Mouse (Mus musculus): ENCODE results near the gene Spock1. TPM values are rescaled to one million over a fixed set of nuclear protein-coding genes. Genes with fewer than 3 reads are reported as not detected.
A peak's percentile ranks its signal among the peaks of the same experiment; 100 is the strongest.

Gene Spock1
- polyA plus RNA-seq (2015; fragmentation: Nextera tagmentation; extraction: Ambion mirVana) = 45.1 and 50.4 TPM in 2 replicates

GRCm38 (mm10) chr13:57908266-57908582 lies at the start of gene Spock1:
Spock1 (minus strand) TSS chr13:57908332.
- Histone ChIP-seq H3K36me3 (no peaks in the 10 kb centered on the region), H3K4me3 (replicated peaks) (peak within 1 kb of the TSS; percentile 53), H3K9me3 (no peaks in the 10 kb centered on the region), H3K4me2 (replicated peaks) (peak within 1 kb of the TSS; percentile 66), H3K27me3 (peaks cover 30% of the 10 kb centered on the region), H3K9ac (replicated peaks) (peak within 1 kb of the TSS; percentile 68), H3K4me1 (replicated peaks) (peaks cover 14% of the 10 kb centered on the region), H3K27ac (no peak within 1 kb of the TSS; the same call in 1 of the 2 replicates)
- under 1% methylated on average over 32 of the region's 32 CpGs for WGBS
- peak; percentile 88 for ATAC-seq

GRCm38 (mm10) chr13:57950091-57950490 lies 42.0 kb upstream of the Spock1 start:
- 81% methylated on average over 12 of the region's 12 CpGs for WGBS
- Histone ChIP-seq H3K9me3 (no peaks in the 10 kb centered on the region), H3K27ac (no peak overlapping the region), H3K4me2 (replicated peaks) (no peak overlapping the region), H3K4me1 (replicated peaks) (peaks cover 2% of the 10 kb centered on the region), H3K36me3 (no peaks in the 10 kb centered on the region), H3K27me3 (no peaks in the 10 kb centered on the region), H3K4me3 (replicated peaks) (no peak overlapping the region), H3K9ac (replicated peaks) (no peak overlapping the region)
- ATAC-seq = no peak

DNA sequence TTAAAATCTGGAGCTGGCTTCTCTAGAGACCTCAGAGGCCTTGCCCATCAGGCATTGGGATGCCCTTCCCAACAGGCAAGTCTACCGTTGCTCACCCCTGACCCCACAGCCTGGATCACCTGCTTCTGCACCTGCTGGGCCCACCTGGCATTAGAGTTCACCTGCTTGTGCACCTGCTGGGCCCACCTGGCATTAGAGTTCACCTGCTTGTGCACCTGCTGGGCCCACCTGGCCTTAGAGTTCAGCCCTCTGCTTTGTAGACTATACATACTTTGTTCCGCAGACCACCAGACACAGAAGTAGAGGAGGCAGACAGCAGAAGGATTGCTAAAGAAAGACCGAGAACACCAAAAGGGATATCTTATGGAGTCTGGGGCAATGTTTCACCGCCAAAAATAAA lies 41.4 kb upstream of the Spock1 start:
- Histone ChIP-seq H3K27ac (no peak overlapping the region), H3K27me3 (no peaks in the 10 kb centered on the region), H3K9me3 (no peaks in the 10 kb centered on the region), H3K9ac (replicated peaks) (no peak overlapping the region), H3K4me2 (replicated peaks) (no peak overlapping the region), H3K4me3 (replicated peaks) (no peak overlapping the region), H3K36me3 (no peaks in the 10 kb centered on the region), H3K4me1 (replicated peaks) (peaks cover 4% of the 10 kb centered on the region)
- 92% methylated on average over 4 of the region's 4 CpGs for WGBS
- ATAC-seq = no peak

- Histone ChIP-seq H3K4me3 (replicated peaks) (no peak overlapping the region), H3K9ac (replicated peaks) (no peak overlapping the region), H3K4me1 (replicated peaks) (peaks cover 4% of the 10 kb centered on the region), H3K27me3 (no peaks in the 10 kb centered on the region), H3K36me3 (no peaks in the 10 kb centered on the region), H3K9me3 (no peaks in the 10 kb centered on the region), H3K27ac (no peak overlapping the region), H3K4me2 (replicated peaks) (no peak overlapping the region)
- WGBS = 69% methylated on average over 11 of the region's 11 CpGs
- ATAC-seq = no peak
These were observed 37.1 kb upstream of the Spock1 start for GRCm38 (mm10) chr13:57945197-57945596.

- no peak for ATAC-seq
- H3K9me3 ChIP-seq = no peaks in the 10 kb centered on the region
- 79% methylated on average over 5 of the region's 5 CpGs for WGBS
These were observed 36.3 kb upstream of the Spock1 start for GRCm38 (mm10) chr13:57944434-57944833.

DNA sequence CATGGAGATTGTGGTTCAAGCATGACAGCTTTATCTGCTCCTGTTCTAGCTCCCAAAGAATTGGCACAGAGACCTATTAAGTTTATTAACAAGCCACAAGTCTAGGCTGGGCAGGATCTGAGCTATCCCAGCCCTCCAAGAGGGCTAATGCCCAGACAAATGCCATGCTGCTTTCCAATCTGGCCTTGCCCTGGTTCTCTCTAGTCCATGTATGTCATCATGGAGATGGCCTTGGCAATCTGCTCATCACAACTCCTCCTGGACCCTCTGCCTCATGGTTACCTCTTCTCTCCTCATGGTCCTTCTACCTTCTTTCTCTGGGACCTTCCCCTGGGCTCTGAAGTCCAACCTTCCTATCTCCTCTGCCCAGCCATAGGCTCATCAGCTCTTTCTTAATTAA lies 35.8 kb upstream of the Spock1 start:
- peaks cover 4% of the 10 kb centered on the region for H3K4me1 ChIP-seq (replicated peaks)
- H3K9ac ChIP-seq (replicated peaks) = no peak overlapping the region
- no peaks in the 10 kb centered on the region for H3K9me3 ChIP-seq
- ATAC-seq = no peak
- no peaks in the 10 kb centered on the region for H3K36me3 ChIP-seq
- H3K27me3 ChIP-seq = no peaks in the 10 kb centered on the region
- H3K27ac ChIP-seq = no peak overlapping the region
- no peak overlapping the region for H3K4me3 ChIP-seq (replicated peaks)
- no peak overlapping the region for H3K4me2 ChIP-seq (replicated peaks)

More at GRCm38 (mm10) chr13:57944434-57944833, 36.3 kb upstream of the Spock1 start:
- no peak overlapping the region for H3K27ac ChIP-seq
- no peaks in the 10 kb centered on the region for H3K36me3 ChIP-seq
- no peaks in the 10 kb centered on the region for H3K27me3 ChIP-seq
- peaks cover 4% of the 10 kb centered on the region for H3K4me1 ChIP-seq (replicated peaks)
- no peak overlapping the region for H3K4me3 ChIP-seq (replicated peaks)
- H3K9ac ChIP-seq (replicated peaks) = no peak overlapping the region
- H3K4me2 ChIP-seq (replicated peaks) = no peak overlapping the region

- Histone ChIP-seq H3K9me3 (no peaks in the 10 kb centered on the region), H3K27me3 (no peaks in the 10 kb centered on the region), H3K27ac (no peak overlapping the region), H3K9ac (replicated peaks) (no peak overlapping the region), H3K4me2 (replicated peaks) (no peak overlapping the region), H3K36me3 (no peaks in the 10 kb centered on the region), H3K4me3 (replicated peaks) (no peak overlapping the region), H3K4me1 (replicated peaks) (peaks cover 12% of the 10 kb centered on the region)
- WGBS = 79% methylated on average over 4 of the region's 4 CpGs
- ATAC-seq = no peak
These were observed 29.5 kb upstream of the Spock1 start for GRCm38 (mm10) chr13:57937463-57938229.

DNA sequence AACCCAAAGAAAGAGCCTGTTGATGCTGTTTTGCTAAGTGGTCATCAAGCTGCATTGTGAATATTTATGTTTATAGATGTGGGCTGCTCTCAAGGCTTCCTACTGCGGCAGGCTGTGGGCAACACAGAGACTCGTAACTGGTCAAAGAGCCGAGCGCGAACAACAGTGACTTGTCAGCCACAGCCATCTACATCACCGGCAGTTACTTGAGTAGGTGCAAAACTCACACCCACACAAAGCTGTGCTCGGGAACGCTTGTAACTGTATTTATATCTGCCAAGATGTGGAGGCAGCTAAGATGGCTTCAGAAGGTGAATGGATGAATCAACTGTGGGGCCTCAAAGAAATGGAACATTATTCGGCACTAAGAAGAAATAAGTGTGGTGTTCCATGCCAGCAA lies 23.9 kb upstream of the Spock1 start:
- H3K27me3 ChIP-seq = no peaks in the 10 kb centered on the region

GRCm38 (mm10) chr13:57931376-57931775 lies 23.2 kb upstream of the Spock1 start:
- Histone ChIP-seq H3K4me1 (replicated peaks) (peaks cover 11% of the 10 kb centered on the region), H3K27me3 (no peaks in the 10 kb centered on the region), H3K4me3 (replicated peaks) (no peak overlapping the region), H3K36me3 (no peaks in the 10 kb centered on the region), H3K9me3 (no peaks in the 10 kb centered on the region), H3K27ac (no peak overlapping the region), H3K4me2 (replicated peaks) (no peak overlapping the region), H3K9ac (replicated peaks) (no peak overlapping the region)
- WGBS = 36% methylated on average over 3 of the region's 3 CpGs
- ATAC-seq = no peak

More for the DNA sequence above, 23.9 kb upstream of the Spock1 start:
- no peak overlapping the region for H3K27ac ChIP-seq
- no peak overlapping the region for H3K4me2 ChIP-seq (replicated peaks)
- H3K9me3 ChIP-seq = no peaks in the 10 kb centered on the region
- ATAC-seq = no peak
- H3K4me3 ChIP-seq (replicated peaks) = no peak overlapping the region
- peaks cover 11% of the 10 kb centered on the region for H3K4me1 ChIP-seq (replicated peaks)
- 96% methylated on average over 9 of the region's 9 CpGs for WGBS
- no peak overlapping the region for H3K9ac ChIP-seq (replicated peaks)
- H3K36me3 ChIP-seq = no peaks in the 10 kb centered on the region

DNA sequence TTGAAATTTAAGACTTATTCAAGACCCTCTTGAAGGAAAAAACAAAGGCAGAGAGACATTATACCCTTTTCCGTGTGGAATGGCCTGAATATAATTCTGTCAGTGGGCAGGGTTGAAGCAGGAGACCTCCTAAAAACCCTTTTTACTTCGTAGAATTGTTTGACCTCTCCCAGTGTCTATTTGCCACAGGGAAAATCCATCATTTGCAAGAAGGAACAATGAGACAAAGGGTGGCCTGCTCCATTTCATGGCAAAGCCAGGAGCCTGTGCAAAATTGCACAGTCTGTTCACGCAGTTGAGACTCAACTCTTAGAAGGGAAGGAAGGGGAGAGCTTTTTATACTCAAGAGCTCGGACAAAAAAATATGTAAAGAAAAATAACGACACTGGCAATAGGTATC lies 22.6 kb upstream of the Spock1 start:
- Histone ChIP-seq H3K9ac (replicated peaks) (no peak overlapping the region), H3K27ac (no peak overlapping the region)
- 18% methylated on average over 5 of the region's 5 CpGs for WGBS

DNA sequence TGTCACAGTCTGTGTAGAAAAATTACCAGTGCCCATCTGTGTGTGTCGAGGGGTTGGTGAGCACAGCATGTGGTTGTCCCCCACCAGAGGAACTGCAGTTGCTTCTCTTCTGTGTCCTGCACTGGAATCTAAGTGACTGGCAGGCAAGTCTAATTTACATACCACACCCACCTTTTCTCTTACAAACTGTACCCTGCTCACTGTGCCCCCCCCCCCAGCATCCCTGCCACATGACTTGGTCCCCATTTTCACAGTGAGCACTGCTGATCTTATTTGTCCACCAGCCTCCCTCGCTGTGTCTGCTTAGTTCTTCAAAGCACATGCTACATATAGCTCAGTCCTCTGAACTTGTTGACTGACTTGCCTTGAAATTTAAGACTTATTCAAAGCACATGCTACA lies 22.2 kb upstream of the Spock1 start:
- no peaks in the 10 kb centered on the region for H3K36me3 ChIP-seq
- no peaks in the 10 kb centered on the region for H3K9me3 ChIP-seq
- H3K9ac ChIP-seq (replicated peaks) = no peak overlapping the region
- H3K4me1 ChIP-seq (replicated peaks) = peaks cover 11% of the 10 kb centered on the region
- H3K27me3 ChIP-seq = no peaks in the 10 kb centered on the region
- no peak for ATAC-seq
- H3K4me2 ChIP-seq (replicated peaks) = no peak overlapping the region
- no peak overlapping the region for H3K27ac ChIP-seq
- 25% methylated on average over 2 of the region's 2 CpGs for WGBS
- no peak overlapping the region for H3K4me3 ChIP-seq (replicated peaks)

More for the DNA sequence above, 22.6 kb upstream of the Spock1 start:
- Histone ChIP-seq H3K27me3 (no peaks in the 10 kb centered on the region), H3K4me2 (replicated peaks) (no peak overlapping the region), H3K36me3 (no peaks in the 10 kb centered on the region), H3K4me3 (replicated peaks) (no peak overlapping the region), H3K9me3 (no peaks in the 10 kb centered on the region), H3K4me1 (replicated peaks) (peaks cover 11% of the 10 kb centered on the region)
- no peak for ATAC-seq

- Histone ChIP-seq H3K9ac (replicated peaks) (no peak overlapping the region), H3K4me1 (replicated peaks) (no peaks in the 10 kb centered on the region), H3K36me3 (no peaks in the 10 kb centered on the region), H3K27me3 (no peaks in the 10 kb centered on the region), H3K4me3 (replicated peaks) (no peak overlapping the region), H3K9me3 (no peaks in the 10 kb centered on the region), H3K27ac (no peak overlapping the region), H3K4me2 (replicated peaks) (no peak overlapping the region)
- WGBS = 97% methylated on average over 4 of the region's 4 CpGs
- ATAC-seq = no peak
These were observed 11.8 kb upstream of the Spock1 start for GRCm38 (mm10) chr13:57919947-57920346.

GRCm38 (mm10) chr13:57911171-57911570 lies 3.0 kb upstream of the Spock1 start:
- no peaks in the 10 kb centered on the region for H3K9me3 ChIP-seq

More at GRCm38 (mm10) chr13:57911171-57911570, 3.0 kb upstream of the Spock1 start:
- 81% methylated on average over 9 of the region's 9 CpGs for WGBS
- H3K27ac ChIP-seq = no peak overlapping the region
- H3K4me3 ChIP-seq (replicated peaks) = no peak overlapping the region
- peaks cover 14% of the 10 kb centered on the region for H3K4me1 ChIP-seq (replicated peaks)
- peaks cover 20% of the 10 kb centered on the region for H3K27me3 ChIP-seq
- no peak for ATAC-seq
- no peak overlapping the region for H3K9ac ChIP-seq (replicated peaks)
- no peaks in the 10 kb centered on the region for H3K36me3 ChIP-seq
- H3K4me2 ChIP-seq (replicated peaks) = no peak overlapping the region

Data from midbrain, embryonic 13.5 days (tissue).